Mouse (Mus musculus) right cerebral cortex, postnatal 14 days (tissue): ENCODE measurements around the gene Pgap2.
"Not testable (repeated sequence)": the region's sequence is repeated elsewhere in the genome, so short reads cannot be mapped to it uniquely, and the experiment has no call there.

ENCODE experiments used
- DNase-seq: peaks from one replicate; pipeline ENCODE4 v3.0.0; 2022

Gene Pgap2

DNA sequence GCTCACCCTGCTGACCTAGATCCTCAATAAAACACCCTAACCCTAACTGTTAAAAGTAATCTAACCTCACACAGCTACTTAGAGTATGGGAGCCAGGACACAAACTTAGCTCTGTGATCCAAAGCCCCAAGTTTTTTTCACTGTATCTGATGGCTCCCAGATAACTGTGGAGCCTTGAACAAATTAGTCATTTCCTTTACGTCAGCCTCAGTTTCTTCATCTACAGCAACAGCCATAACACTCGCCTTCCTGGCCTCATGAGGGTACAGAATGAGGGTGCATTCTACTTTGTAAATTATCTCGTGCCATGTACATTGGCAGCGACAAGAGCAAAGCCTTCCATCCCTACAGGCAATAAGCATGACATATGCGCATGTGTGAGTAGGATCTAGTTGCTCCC, 32.4 kb downstream of the Pgap2 start:
- DNase-seq: no peak

DNA sequence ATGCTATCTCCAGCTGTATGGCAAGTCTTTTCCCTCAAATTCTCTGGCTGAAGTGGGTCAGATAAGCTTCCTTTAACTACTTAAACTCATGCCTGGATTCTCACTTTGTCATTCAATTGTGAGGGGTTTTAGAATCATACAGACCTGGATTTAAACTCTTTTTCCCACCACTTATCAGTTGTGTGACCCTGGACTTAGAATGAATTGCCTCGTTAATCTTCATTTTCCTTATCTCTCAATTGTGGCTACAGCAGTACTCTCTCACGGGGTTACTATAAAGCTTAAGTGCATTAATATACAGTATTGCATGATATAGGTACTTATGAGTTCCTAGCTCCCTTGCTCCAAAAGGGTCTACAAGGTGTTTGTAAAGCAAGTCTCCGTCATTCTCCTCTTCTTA, 32.9 kb downstream of the Pgap2 start:
- DNase-seq: no peak

DNA sequence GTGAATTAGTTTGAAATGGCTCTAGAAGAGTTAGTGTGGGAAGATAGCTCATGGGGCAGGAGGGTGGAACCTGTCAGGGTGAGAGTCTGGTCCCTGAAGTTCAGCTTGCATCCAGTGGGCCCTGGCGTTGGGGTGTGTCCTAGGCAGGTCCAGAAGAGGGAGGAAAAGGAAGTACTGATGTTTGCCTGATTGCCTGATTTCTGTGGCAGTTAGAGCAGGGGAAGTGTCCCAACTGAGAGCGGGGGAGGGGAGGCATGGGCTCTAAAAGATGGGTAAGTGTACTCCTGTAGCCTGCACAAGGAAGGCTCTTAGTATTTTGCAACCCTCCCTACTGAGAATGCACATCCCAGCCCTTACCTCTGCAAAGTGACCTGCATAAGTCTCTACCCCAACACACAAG, 33.9 kb downstream of the Pgap2 start:
- no peak for DNase-seq

DNA sequence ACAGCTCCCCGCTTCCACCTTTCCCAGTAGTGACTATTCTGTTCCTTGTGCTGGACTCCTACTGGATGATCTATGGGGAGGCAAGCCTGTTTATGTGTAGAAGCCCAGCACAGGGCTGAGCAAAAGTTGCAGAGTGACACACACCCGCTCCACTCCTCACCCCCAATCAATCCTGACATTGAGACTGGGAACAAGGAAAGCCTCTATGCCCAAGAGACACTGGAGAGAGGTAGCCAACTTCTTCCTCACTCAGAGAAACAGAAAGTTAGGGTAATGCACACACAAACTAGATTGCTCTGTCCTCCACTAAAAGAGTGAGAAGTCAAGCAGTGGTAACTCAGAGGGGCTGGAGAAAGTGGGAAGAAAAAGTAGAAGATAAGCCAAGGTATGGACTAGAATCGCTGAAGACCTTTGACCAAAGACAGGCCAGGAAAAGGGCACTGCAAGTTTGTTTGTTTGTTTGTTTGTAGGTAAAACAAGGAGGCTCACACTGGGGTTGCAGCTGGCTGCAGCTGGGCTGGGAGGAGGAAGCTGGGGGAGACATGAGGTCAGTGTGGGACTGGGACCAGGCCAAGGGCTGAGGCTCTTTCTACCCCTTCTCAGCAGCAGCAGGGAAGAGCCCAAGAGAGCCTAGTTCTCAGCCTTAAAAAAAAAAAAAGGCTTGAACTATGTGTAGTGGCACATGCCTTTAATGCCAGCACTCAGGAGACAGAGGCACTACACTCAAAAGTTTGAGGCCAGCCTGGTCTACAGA, 35.0 kb downstream of the Pgap2 start:
- DNase-seq: no peak

DNA sequence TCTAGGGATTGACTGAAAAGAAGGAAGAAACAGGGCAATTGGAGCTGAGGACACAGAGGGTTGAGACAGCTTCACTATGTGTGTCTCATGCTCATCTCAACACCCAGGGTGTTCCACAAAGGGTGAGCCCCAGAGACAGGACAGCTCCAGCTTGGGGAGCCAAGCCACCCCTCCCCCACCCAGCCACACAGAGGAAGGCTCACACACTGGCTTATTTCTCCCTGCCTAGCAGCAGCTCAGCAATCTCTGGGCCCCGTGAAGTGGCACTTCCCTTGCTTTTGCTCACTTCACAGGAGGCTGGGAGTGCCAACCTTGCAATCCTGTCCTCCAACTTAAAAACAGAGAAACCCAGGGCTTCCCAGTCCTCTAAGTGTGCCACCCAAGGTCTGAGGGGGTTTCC, 35.8 kb downstream of the Pgap2 start:
- no peak for DNase-seq

DNA sequence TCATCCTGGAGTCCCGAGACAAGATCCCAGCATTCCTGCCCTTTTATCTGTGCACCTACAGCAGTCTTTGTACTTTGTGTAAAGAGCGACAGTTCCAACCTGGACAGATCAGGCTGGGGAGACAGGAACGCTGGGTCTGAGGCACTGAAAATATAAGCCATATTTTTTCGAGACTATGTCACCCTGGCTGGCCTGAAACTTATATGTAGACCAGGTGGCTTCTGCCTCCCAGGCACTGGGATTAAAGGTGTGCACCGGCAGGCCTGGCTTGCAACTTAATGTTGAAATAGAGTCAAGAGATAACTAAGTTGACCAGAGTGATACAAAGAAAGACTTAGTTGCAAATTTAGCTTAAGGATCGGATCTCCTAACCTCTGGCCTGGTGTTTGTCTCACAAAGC, 36.3 kb downstream of the Pgap2 start:
- DNase-seq: no peak

DNA sequence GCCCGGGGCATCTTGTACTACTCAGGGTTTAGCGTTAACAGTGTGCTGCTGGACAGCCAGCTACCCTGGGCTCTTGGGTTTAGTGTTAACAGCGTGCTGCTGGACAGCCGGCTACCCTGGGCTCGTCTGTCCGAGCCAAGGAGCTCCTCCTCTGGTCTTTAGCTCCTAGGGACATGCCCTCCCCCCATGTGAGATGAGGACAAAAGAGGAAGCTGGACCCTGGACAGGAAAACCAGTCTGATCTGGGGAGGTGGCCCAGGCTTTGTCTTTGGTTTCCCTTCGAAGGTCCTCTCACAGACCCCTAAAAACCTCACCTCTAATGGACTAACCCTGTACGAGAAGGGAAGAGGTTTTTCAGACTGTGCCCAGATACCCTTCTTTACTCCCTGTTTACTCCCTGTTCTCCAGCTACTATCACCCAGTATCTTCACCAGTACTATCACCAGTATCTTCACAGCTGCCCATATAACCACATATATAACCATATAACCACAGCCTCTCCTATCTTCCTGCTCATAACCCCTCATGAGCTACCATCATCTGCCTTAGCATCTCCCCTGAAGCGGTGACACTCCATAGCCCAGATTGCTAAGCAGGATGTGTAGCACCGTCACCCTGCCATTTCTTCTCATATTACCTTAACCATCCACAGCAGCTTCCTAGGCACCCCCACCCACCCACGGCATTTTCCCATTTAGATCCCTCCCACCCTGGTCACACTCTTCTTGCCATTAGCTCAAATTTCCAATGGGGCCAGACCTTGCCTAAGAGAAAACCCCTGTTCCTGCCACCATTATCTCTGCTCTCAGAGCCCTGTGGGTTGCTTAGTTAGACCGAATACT, 37.2 kb downstream of the Pgap2 start:
- no peak for DNase-seq

DNA sequence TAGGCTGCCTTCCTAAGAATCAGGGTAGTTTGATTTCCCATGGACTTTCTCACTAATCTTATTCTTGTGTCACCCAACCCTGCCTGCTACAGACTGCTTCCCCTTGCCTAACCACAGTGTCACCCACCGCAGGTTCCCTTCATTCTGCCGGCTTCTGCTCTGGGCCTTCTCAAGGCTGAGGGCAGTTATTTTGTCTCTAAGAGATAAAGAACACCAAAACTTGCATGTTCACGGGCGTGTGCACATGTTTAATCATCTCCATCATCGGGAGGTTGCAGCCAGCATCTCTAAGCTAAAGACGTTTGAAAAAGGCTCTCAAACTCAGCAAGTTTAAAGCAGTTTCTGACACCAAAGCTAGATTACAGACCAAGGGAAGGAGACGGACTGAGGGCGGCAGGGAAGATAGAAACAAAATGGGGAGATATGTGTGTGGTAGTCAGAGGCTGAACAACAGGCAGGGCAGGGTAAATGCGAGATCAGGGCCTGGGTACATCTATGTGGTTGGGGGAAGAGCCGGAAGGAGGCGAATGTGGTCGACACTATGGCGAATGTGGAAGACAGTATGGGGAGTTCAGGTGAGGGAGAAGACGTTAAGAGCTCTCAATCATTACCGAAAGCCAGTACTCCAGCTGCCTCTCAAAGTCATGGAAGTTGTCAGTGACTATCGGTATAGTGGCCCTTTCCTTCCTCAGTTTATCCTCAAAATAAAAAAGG, 38.8 kb downstream of the Pgap2 start:
- no peak for DNase-seq

DNA sequence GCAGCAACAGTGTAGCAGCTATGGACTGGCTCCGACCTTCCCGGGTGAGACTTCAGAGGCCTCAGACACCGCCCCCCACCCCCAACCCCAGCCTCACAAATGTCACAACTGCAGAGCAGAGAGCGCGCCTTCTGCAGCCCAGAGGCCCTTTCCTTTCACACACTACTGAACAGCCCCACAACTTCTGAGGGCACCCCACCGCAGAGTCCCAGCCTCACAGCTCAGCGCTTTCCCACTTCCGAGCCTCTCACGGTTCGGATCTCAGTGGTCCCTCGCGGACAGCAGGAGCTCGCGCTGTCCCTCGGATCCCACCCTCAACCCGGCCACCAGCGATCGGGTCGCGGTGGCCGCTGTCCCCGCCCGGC, 39.5 kb downstream of the Pgap2 start:
- no peak for DNase-seq

DNA sequence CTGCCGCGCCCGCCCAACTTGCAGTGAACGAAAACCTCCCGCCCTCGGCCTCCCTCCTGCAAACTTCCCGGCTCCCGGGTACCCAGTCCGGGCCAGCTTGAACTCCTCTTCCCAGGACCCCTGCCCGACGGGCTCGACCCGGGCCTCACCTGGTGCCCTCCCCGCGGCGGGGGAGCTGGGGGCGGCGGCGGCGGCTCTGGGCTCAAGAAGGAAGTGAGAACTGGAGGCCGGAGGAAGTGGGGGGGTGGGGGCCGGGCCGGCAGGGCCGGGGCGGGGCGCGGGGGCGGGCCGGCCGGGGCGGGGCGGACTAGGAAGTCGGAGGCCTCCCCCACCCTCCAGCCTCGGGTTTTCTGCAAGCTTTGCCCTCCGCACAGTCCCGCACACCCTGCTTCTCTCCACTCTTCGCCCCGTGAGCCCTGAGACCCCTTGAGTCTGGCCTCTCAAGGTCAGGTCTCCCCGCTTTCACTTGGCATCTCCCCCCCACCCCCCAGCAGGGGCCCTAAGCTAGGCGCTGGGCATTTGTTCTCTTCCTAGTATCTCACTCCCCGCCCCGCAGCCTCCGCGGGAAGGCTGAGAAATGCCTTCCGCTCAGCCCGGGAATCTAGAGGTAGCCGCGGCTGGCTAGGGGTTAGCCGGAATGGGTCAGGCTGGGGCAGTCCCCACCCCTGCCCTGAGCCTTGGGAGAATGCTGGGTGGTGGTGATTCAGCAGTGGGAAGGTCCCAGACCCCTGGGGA, 40.1 kb downstream of the Pgap2 start:
- peak; percentile 40 for DNase-seq

DNA sequence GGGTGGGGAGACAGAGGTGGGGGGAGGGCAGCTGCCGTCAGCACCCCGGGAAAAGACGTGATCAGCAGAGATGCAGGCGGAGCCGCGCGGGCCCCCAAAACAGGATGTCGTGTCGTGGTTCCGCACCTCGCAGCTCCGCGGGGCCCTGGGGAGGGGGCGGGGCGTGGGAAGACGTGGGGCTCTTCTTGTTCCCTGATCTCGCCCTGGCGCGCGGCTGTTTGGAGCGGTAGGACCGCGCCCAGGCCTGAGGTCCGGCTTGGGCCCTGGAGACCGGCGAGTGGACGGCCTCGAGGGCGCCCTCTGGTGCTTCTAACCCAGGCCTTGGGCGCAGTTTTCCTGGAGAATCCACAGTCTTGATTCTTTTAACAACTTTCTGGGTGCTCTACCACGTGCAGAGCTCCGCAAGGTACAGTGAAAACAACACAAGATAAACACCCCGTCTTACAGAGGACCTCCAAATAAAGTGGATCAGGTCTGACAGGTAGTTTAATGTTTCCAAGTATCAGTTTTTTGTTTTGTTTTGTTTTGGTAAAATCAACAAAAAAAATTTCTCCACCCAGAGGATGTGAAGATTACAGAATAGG, 40.7 kb downstream of the Pgap2 start:
- peak; percentile 87 for DNase-seq

DNA sequence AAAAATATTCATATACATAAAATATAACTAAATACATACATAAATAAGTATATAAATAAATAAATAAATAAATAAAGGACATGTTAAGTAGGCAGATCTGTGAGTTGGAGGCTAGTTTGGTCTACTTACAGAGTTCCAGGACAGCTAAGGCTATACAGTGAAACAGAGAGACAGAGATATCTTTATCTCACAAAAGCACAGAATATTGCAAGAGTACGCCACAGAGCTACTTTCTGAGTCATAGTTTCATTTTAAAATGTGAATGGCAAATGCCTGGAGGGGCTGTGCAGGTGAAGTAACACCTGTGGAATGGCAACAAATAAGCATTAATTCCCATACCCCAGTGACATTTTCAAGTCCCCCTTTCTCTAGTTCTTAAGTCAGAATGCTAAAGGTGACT, 43.6 kb downstream of the Pgap2 start:
- DNase-seq: no peak

DNA sequence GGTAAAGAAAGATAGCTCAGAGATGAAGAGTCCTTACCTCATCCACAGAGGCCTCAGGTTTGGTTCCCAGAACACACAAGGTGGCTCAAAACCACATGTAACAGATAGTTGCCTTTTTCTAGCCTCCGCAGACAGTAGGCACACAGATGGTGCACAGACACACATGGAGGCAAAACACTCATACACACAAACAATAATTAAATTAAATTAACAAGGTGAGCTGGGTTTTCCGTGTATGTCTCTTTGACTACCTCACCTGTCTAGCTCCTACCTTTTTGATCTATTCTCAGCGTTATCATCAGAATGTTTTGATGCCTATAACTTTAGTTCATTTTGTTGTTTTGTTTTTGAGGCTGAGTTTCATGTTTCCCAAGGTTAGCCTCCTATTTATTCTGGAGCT, 45.9 kb downstream of the Pgap2 start, which contains the start of gene Rhog:
Gene Rhog, minus strand, starts transcription at position 101 of the 400 bp plus-strand sequence.
- no peak for DNase-seq

DNA sequence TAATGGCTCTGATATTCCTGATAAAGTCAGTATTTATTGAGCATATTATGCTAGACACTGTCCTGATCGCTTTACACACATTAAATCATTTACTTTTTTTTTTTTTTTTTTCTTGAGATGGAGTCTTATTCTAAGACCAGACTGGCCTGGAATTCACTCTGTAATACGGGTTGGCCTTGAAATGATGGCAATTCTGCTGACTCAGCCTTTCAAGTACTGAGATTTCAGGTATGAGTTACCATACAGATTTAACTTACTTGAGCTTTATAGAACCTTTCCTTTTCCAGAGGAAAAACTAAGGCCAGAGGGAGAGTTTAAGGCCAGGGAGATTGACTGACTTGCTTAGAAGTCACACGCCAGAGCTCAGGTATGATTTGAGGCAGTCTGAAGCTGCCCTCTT, 46.6 kb downstream of the Pgap2 start:
- DNase-seq: no peak

DNA sequence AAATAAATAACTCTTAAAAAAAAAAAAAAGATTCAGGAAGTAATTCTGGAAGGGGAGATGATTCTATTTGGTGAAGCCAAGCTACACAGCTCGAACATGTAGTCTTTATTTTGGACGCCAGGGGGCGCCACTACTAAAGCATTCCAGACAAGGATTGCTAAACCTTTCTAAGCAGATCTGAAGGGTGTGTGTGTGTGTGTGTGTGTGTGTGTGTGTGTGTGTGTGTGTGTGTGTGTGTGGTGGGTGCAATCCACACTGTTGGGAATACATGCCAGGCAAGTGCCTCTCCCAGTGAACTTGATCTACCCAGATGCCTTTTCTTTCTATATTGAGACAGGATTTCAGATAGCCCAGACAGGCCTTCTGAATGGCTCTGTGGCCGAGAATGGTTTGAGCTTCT, 48.2 kb downstream of the Pgap2 start:
- DNase-seq: peak; percentile 85

DNA sequence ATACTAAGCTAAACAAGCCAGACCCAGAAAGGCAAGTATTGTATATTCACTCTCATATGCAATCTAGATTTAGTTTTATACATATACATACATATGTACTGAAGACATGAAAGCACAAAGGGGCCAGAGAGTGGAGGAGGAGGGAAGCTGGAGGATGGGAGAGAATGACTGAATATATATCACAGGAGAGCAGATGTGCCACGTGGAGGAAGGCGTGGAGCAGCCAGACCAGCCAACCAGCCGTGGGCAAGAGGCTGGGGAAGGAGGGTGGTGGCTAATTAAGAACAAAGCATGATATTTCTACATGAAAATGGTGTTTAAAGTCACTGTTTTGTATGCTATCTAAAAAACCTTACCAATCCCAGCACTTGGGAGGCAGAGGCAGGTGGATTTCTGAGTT, 48.7 kb downstream of the Pgap2 start:
- no peak for DNase-seq

DNA sequence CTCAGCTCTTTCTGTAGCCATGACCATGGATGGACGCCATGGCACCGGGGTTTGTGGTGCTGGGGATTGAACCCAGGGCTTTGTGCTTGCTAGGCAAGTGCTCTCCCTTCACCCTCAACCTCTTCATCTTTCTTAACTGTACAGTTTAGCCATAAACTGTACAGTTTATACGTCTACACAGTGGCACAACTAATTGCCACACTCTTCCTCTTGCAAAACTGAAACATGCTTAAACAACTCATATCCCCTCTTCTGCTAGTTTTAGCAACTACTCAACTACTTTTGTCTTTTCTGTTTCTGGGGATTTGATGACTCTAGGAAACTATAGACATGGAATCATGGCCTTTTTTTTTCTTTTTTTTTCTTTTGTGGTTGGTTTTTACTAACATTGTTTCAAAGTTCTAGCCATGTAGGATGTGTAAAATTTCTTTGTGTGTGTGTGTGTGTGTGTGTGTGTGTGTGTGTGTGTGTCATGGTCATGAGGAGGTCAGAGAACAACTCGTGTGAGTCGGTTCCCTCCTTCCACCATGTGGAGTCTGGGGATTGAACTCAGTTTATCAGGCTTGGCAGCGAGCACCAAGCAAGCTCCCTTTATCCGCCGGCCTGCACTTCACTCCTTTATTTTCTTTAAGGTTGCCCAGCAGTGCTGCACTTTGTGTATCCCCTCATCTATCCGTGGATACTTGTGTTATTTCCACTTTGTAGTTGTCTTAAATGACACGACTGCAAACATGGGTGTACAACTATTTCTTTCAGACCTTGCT, 49.9 kb downstream of the Pgap2 start:
- no peak for DNase-seq

DNA sequence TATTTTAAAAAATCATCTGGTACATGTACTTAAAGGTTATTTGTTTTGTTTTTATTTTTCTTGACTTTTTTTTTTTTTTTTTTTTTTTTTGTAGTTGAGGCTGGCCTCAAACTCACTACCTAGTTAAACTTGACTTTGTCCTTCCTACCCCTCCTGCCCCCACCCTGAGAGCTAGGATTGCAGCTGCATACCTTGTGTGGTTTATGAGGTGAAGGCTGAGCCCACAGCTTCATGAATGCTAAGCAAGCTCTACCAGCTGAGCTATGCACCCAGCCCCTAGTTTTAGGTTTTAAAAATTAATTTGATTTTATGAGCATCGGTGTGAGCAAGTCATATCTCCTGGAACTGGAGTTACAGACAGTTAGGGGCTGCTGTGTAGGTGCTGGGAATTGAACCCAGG, 50.5 kb downstream of the Pgap2 start:
- no peak for DNase-seq

DNA sequence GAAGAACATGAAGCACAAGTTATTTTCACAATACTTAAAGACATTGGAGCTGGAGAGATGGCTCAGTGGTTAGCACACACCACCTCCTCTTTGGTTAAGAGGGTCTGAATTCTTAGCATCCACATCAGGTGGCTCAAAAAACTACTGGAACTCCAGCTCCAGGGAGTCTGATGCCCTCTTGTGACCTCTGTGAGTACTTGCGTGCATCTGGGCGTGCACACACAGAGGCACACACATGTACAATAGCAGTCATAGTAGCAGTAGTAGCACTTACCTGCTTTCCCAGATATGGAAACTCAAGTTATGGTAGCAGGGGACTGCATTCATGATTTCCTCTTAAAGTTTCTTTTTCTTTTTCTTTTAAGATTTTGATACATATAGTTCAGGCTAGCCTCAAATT, 53.0 kb downstream of the Pgap2 start:
- DNase-seq: no peak

DNA sequence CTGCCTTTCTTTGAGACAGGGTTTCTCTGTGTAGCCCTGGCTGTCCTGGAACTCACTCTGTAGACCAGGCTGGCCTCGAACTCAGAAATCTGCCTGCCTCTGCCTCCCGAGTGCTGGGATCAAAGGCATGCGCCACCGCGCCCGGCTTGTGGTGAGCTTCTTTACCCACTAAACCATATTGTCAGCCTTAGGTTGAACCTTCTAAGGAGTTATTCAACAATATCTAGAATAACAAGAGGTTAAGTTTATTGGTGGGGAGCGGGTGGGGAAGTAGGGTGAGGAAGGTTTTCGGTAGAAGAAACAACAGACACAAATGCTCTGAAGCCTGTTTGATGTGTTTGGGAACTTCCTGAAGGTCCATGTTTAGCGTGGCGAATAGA, 56.0 kb downstream of the Pgap2 start:
- DNase-seq: not testable (repeated sequence)

DNA sequence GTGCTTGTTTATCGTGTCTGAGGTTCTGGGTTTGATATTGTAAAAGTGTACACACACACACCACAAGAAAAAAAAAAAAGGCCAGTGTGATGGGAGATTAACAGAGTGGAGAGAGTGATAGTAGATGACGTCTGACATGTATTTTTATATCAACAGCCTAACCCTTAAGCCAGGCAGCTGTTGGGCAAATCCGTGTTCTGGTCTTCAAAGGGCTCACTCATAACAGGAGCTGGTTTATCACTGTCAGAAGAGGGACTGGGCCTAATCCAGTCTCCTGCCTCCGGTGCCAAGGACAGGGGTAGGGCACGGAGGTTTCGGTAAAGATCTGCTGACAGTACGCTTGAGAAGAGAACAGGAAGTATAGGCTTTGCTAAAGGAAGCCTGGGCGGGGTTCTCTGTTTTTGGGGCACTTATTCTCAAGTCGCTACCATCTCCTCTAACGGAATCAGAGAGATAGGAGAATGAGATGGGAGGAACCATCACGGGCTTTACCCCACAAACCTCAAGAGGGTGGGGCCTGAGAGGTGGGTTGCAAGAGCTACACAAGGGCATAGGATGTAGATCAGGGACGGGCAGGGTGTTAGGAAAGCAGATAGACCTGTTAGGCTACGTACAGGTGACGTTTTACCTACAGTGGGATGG, 56.5 kb downstream of the Pgap2 start:
- no peak for DNase-seq
